Mouse (Mus musculus): ENCODE measurements at regions not wholly inside any gene's neighbourhood (a gene's known extent, or its start where the extent isn't known, plus 50 kb on each side); places are given as distances from the start of the nearest gene placed in this dataset.

DNA sequence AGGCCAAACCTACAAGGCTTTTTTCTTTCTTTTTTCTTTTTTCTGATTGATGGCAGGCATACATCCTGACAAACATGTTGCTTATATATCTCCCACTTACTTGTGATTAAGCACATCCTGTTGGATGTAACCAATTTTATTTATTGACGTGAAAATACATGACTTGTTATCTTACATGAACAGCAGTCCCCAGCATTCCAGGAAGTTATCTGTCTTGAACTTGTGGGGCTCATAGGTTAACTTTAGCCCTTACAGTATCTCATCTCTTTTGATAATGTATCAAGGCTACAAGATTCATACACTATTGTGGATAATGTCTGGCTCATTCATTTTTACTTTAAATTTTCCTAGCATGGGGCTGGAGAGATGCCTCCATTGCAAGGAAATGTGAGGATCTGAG is 852.0 kb upstream of the Agtr1b start:
- no peak for DNase-seq (ENCODE audit: low spot score in 2 of 2)

DNA sequence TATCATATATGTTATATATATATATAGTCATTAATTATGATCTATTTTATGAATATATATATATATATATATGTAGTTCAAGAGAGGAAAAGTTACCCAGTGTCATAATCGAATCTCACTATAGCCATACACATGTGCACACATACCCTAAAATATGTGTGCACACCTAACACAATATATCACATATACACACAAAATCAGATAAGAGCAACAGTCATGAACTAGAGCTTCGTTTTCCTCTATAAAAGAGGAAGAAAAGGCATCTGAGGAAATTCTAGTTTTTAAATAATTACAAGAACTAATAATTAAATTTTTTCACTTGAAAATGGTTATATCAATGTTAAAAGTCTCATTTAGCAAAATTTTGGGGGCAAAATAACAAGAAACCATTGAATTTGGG is 835.3 kb upstream of the Tbl1xr1 start:
- DNase-seq (ENCODE audit: low spot score in 2 of 2), result no peak

DNA sequence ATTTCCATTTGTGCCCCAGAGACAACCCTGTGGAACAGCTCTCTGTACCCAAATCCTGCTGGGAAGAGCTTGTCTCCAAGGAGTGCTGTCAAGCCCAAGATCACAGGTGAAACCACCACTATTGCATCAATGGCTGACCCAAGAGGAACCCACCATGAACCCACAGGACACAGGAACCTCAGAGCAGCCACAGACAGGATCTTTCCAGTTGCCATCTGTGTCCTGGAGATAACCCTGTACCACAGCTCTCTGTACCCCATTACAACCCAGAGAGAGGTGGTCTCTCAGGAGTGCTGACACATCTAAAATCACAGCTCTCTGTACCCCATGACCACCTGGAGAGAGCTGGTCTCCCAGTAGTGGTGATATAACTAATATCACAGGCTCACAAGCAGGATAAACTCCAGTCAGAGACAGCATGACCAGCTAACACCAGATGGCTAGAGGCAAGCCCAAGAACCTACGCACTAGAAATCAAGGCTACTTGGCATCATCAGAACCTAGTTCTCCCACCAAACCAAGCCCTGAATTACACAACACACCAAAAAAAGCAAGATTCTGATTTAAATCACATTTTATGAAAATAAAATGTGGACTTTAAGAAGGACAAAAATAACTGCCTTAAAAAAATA is 820.2 kb upstream of the Tbl1xr1 start:
- no peak for DNase-seq (ENCODE audit: low spot score in 2 of 2)

DNA sequence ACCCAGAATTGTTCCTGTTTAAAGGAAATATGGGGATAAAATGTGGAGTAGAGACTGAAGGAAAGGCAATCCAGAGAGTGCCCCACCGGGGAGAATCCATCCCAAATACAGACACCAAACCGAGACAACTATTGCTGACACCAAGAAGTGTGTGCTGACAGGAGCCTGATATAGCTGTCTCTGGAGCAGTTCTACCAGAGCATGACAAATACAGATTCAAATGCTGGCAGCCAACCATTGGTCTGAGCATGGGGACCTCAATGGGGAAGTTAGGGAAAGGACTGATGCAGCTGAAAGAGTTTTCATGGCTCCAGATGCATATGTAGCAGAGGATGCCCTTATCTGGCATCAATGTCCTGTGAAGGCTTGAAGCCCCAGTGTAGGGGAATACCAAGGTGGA is 813.1 kb upstream of the Tbl1xr1 start:
- no peak for DNase-seq (ENCODE audit: low spot score in 2 of 2)

DNA sequence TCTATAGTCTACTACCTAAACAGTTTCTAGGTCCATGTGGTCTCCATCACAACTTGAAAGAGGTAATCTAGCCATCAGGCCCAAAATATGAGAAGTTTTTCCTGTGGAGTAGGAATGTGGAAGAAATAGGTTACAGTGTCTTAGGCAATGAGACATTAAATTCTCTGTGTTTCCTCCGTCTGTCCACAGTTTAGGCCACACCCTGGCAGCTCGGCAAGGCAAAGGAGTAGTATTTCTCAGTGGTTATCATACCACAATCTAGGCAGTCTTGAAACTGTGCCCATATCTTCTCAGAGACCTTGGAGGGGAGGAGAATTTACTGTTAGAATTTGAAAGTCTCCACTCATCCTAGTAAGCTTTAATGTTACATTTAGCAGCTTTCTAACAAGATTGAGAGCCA is 811.0 kb upstream of the Tbl1xr1 start:
- DNase-seq (ENCODE audit: low spot score in 2 of 2), result no peak

DNA sequence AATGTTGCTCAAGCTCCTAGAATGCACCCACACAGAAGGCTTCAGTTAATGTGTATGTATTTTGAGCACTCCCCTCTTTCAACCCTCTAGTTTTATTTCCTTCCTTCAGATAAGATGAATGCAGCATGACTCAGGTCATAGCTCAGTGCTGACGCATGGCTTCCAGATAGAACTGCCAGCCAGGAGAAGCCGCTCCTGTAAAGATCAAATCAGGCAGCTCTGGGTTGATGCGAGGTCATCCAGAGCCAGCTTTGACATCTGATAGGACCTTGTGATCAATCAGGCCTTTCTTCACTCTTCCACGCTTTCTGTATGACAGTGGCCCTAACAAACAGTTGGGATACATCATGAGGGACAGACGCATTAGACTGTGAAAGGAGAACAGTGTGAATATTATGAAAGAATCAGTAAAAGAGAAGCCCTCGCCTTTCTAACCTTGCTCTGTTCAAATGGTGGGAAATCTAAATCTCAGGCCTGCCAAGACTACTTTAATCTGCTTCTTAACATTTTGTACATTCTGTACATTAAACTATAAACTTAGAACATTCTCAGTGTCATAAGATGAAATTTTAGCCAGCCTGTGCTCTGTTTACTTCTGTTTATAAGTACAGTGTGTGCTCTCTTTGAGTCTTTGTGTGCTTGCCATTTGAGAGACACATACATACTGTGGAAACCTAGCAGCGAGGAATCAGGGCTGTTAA is 807.9 kb upstream of the Tbl1xr1 start:
- DNase-seq (ENCODE audit: low spot score in 2 of 2), result no peak

DNA sequence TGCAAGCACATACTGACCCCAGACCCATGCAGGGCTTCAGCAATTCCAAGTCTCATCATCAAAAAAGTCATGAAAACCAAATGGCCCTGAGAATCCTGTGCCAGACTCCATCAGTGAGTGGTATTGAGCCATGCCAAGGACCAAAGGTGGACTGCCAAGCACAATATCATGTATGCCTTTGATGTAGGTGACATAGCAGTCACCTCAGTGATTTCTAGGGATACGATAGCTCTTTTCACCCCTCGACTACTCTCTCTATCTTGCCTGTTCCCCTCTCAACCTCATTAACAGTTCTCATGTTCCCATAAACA is 807.4 kb upstream of the Tbl1xr1 start:
- DNase-seq (ENCODE audit: low spot score in 2 of 2), result no peak

DNA sequence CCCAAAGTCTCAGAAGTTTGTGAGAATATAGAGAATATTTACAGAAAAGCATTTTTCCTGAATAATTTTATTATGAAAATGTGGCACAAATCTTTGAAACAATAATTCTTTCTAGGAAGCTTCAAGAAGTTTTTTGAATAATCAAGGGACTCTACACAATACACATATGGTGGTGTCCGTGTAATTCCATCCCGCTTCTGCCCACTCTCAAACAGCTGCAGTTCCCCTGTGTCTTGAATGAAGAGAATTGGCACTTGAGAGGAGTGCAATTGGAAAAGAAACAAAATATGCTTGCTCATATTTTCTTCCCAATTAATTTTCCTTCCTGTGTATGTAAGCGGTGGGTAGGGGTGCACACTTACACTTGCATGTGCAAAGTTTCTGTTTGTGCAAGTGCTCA is 805.7 kb upstream of the Tbl1xr1 start:
- DNase-seq (ENCODE audit: low spot score in 2 of 2), result no peak

DNA sequence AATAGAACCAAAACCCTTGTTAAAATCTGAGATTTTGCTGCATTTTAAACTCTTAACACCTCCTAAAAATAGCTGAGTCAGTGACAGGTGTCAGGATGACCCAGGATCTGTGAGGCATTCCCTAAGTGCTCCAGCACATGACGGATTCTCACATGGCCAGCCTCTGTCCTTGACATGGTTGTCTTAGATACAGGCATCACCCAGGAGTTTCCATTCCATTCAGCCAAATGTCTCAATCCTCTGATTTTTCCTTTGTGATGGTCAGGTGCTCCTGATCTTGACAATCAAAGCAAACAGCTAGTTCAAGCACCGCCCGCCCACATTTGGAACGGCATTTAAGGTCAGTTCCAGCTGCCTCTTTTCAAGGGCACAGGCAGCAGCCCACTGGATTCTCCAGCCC is 804.2 kb upstream of the Tbl1xr1 start:
- no peak for DNase-seq (ENCODE audit: low spot score in 2 of 2)

DNA sequence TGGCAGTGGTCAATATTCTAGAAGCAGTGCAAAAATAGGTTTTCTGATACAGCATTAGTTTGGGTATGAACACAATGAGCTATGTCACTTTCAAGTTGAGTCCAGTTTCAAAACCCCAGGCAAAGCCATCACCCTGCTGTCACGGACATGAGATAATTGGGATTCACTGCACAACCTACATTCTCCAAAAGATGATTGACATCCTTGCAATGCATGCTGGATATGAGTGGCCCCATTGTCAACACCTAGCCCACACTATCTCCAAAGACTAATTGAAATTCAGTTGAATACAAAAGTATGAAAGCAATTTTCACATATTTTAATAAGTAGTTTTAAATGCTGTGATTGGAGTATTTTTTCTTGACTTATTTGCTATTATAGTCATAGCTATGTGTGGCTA is 783.7 kb upstream of the Tbl1xr1 start:
- no peak for DNase-seq (ENCODE audit: low spot score in 2 of 2)

DNA sequence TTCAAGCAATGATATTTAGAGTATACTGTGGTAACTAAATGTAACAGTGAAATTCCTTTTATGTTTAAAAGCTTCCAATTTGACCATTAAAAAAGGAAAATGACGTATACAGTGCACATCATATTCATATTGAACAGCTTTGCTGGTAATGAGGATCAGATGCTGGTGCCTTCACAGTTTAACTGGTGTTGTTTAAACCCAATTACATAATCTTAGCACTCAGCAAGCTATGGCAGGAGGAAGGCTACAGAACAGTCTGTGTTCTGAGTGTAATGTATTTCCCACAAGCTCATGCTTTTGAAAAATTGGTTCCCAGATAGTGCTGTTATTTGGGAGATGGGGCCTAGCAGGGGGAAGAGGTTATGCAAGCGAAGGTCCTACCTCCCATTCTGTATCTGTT is 783.1 kb upstream of the Tbl1xr1 start:
- DNase-seq (ENCODE audit: low spot score in 2 of 2), result no peak

DNA sequence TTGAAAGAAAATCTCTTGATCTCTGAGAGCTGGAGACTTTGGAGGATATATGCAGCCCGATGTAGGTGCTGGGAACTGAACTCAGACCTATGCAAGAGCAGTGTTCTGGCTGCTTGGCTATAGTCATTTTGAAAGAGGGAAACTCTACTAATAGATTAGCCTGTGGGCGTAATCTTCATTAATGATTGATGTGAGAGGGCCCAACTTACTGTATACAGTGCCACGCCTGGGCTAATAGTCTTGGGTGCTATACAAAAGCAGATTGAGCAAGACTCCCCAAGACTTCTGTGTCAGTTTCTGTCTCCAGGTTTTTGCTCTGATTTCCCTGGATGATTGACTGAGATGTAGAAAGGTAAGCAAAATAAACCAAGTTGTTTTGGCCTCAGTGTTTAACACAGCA is 781.7 kb upstream of the Tbl1xr1 start:
- DNase-seq (ENCODE audit: low spot score in 2 of 2), result no peak

DNA sequence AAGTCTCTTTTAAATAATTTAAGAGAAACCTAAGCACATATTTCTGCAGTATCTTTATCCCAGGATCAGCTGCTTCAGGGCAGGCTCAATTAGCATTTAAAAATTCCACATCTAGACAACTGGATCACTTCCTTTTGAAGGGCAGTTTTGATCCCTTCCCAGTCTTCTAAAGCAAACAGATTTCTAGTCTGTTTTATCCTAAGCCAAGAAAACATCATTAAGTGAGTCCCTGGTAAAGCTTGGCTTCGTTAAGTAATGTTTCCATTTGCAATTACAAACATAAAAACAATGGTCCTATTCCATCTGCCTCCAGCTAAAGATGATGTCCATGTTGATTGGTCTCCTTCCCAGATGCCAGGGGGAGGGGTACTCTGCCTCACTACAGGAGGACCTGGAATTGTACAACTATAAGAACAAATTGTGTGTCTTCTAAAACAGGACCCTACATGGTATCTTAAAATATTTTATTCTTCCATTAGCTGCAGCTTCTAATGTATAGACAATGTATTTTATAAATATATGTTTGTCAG is 779.8 kb upstream of the Tbl1xr1 start:
- no peak for DNase-seq (ENCODE audit: low spot score in 2 of 2)

DNA sequence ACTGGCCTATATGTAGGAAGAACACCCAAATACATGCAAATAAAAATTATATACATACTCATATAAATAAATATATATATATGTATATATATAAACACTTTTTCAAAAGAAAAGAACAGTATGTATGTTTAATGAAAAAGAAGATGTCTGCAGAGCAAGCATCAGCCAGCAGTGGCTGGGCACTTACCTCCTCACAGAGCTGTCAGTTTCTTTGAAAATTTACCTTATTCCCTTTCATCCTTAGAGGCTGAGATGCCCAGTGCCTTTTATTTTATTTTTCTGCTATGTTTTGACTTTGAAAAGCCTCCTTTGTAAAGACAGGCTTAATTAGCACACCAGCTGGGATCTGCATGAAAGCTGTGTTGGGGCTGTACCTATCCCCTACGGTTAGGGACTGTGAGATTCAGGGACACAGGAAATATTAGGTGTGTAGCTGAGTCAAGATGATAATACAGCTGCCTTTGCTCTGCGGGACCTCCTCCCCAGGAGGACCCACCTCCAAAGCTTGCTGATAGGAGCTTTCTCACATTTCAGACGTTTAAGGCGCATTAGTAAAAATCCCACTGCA is 751.0 kb upstream of the Tbl1xr1 start:
- no peak for DNase-seq (ENCODE audit: low spot score in 2 of 2)

DNA sequence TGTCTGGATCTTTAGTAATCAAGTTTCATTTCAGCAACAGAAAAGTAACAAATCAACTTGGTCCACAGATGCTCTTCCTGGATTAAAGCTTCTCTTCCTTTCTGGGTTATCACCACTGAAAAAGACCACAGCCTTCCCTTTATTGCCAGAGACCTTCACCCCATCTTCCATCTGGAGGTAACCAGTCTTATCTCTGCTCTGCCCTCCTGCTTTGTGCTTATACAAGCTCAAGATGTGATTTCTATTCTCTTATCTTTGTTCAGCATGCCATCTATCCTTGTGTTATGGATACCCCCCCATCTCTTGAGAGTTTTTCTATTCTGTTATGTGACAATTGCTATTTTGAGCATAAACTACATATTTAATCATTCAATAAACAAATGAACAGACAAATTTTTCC is 734.5 kb upstream of the Tbl1xr1 start:
- DNase-seq (ENCODE audit: low spot score in 2 of 2), result no peak

DNA sequence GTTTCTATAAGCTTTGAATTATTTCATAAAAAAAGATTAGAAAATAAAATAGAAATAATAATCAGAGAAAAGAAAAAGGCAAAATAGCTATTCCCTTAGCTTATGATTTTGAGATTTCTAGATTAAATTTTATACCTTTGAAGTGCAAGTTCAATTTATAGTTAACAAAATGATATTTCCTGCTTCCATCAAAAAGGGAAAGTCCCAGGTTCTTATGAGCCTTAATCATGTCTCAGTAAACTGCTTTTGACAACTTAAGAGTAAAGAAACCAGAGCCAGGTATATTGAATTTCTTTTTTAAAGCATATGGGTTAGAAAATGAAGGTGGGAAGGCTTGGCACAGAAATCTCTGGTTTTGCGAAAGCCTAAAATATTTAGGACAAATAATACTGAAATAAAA is 733.4 kb upstream of the Tbl1xr1 start:
- no peak for DNase-seq (ENCODE audit: low spot score in 2 of 2)

DNA sequence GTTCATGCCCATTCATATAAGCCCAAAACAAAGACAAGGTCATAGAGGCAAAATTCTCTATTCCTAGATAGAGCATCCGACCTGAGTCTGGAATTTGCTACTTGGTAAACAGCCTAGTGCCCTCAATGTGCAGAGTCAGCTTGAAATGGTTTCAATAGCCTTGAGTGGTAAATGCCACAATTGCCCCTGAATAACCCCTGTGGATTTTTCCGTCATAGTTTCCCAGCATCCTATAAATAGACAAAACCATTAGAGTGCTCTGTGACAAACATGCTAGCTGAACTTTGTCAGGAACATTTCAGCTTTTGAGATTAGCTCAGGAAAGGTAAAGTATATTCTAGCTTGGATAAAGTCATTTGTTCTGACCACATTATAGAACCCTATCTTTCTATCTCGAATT is 727.0 kb upstream of the Tbl1xr1 start:
- no peak for DNase-seq (ENCODE audit: low spot score in 2 of 2)

DNA sequence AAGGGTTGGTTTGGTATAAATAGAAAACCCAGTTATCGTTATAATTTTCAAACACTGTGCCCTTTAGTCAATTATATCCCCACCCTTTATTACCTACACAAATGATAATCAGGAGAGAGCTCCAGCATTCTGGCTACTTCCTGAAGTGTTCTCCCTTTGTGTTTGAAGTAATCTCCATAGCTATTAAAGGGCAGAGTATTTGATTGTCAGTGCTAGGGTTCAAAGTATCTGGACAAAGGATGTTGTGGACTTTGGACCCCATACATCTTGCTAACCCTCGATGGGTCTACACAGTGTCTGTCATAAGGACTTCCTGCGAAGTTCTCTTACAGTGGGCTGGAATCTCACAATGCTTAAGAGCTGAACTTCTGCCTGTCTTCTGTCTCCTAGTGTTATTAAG is 720.3 kb upstream of the Tbl1xr1 start:
- no peak for DNase-seq (ENCODE audit: low spot score in 2 of 2)

DNA sequence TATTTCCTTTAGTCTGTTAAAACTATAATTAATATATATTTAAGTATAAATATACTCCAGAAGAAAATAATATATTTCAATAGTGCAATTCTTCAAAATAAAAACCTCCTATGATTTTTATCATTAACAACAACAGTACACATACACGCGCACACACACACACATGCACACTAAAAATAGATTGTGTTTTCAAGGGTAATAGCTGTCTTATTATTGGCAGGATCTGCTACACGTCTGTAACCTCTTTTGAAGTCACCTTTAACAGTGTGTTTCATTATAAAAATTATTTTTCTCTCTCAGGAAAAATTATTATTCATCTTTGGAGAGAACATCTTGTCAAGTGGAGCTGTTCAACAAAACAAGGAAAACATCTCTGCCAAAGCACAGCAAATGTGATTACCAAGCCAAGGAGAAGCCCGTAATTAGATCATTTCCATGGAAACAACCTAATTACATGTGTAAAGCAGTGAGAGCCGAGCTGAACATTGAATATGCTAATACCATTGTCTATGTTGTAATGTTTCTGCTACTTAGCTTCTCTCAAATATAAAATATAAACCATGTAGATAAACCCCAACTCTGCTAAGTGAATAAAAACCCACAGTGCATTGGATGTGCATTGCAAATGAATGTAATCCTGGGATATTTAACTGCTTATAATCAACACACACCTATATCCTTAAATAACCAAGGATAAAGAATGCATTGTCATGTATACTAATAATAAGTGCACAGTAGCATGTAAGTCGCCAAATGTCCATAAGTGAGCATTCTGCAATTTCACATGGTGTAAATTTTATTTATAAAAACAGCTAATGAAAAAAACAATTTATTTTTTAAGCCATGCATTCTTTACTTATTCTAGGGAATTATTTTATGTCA is 719.4 kb upstream of the Tbl1xr1 start:
- DNase-seq (ENCODE audit: low spot score in 2 of 2), result peak in 1 of 2 experiments; percentile 3

DNA sequence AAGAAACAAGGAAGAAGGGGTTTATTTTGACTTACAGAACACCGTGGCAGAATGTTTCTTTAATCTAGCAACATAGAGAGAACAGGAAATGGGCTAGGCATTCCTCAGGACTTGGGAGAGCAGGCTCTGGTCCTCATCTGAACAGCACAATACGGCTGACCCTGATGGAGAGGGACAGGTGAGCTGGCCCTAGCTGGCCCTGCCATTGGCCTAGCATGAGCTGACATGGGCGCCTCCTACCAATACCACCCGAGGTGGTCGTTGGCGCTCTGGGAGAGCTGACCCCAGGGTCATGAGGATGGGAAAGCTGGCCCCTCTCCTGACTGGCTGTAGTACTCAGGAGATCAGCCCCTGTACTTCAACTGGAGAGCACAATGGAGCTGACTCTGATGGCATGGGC is 718.4 kb upstream of the Tbl1xr1 start:
- no peak for DNase-seq (ENCODE audit: low spot score in 2 of 2)

DNA sequence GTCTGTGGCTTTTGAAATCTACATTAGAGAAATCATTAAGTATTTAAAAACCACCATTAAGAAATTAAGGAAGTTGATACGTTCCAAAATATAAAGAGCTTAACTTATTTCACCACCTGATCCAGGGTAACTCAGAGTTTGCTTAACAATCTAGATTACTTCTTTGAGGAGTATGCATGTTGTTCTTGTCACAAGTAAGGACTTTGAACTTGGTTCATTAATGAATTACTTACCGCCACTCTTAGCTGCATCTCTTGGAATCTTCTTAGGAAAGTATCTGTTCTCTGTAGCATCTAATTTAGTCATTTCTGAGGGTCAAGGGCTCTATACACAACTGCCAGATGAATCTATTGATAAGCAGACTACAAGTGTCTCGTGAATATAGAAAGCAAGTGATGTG is 715.4 kb upstream of the Tbl1xr1 start:
- no peak for DNase-seq (ENCODE audit: low spot score in 2 of 2)

DNA sequence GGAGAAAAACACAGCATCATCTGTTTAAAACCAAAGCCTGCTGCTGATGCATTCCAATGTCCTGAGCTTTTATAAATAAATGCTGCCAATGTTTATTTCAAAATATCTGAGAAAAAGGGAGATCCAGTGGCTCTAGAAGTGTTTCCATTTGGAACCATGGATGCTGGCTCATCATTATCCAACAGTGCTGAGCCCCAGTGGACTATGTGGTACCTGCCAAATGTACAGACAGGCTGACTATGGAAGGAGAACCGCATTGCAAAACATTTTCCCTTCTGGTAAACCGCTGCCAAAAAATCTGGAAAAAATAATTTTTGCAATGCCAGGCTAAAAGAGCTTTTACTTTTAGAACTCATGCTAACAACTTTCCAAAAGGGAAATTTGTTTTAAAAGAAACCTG is 696.6 kb upstream of the Tbl1xr1 start:
- no peak for DNase-seq (ENCODE audit: low spot score in 2 of 2)

DNA sequence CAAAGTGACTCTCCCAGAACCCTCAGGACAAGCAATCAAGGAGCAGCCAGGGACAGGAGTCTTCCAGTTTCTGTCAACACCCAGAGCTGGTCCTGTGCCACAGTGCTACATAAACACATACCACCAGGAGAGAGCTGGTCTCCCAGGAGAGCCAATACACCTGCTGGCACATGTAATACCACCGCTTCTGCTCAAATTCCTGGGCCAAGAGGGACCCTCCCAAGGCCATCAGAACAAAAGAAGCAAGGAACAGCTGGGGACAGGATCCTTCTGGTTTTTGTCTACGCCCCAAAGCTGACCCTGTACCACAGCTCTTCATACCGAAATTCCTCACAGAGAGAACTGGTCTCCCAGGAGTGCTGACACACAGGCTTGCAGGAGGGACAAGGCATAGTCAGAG is 695.4 kb upstream of the Tbl1xr1 start:
- no peak for DNase-seq (ENCODE audit: low spot score in 2 of 2)

Measured in right cerebral cortex, postnatal 36 days (tissue).